Mouse (Mus musculus): ENCODE data around the gene Susd1. TPM values are rescaled to one million over a fixed set of nuclear protein-coding genes. Genes with fewer than 3 reads are reported as not detected.

The Susd1 gene
- total and polyA plus RNA-seq, 3 experiments, result 1.6 to 6.1 (median 4.1) TPM

DNA sequence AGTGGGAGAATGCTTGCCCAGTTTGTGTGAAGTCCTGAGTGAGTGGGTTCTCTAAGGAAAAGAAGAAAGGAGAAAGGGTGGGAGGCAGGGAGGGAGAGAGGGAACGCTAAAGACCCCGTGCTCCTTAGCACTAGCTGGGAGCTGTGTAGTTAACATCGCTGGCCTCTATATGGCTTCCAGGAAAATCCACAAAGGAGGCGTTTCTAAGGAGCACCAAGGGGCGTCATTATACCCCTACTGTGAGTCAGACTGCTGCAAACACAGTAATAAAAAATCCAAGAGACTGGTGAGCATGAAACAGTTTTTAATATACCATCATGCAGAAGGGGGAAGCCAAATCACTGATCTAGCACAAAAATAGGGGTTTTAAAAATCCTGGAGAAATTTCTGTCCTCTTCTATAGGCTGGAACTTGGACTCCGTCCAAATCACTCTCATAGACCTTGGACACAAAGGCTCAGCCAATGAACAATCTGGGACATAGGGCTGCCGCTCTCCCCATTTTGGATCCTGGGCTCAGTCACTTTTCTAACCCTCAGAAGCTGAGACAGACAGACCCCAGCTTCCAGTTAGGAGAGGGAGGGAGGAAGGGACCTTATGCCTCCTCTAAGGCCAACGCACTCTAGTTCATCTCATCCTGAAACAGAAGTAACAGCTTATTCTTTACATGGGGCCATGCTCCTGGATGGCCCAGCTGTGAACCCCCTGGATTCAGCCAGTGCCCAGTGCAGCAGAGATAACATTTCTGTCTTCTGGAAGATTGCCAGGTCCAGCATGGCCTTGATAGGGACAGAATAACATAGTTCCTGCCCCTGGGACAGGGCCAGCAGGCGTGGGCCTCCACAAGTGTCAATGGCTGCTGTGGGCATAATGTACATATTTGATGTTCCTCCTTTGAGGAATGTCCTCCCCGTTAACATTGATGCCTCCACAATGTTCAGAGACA lies 73.9 kb downstream of the Susd1 start:
- DNase-seq (ENCODE audit: extremely low read depth), result no peak
- Histone ChIP-seq H3K36me3 (replicated peaks in 1 of 2; ENCODE audit: control insufficient read depth in 1 of 2, insufficient read depth in 1 of 2, low read length in 1 of 2) (no peaks in the 10 kb centered on the region), H3K27me3 (replicated peaks) (no peaks in the 10 kb centered on the region), H3K9ac (ENCODE audit: insufficient read depth, low read depth) (no peak overlapping the region), H3K4me3 (replicated peaks in 1 of 3; ENCODE audit: low read depth in 2 of 3, low read length in 2 of 3, poor library complexity in 1 of 3) (no peak overlapping the region), H3K79me2 (replicated peaks; ENCODE audit: control insufficient read depth, extremely low read depth, insufficient read depth, poor library complexity, severe bottlenecking) (no peaks in the 10 kb centered on the region), H3K9me3 (replicated peaks; ENCODE audit: low read length) (no peaks in the 10 kb centered on the region), H3K4me2 (ENCODE audit: insufficient read depth, low read depth, poor library complexity, severe bottlenecking) (no peak overlapping the region), H3K27ac (ENCODE audit: insufficient read depth, low read depth) (no peak overlapping the region), H3K4me1 (ENCODE audit: control insufficient read depth in 1 of 2, insufficient read depth in 2 of 2) (peaks cover 7 to 33% of the 10 kb centered on the region in 2 experiments)
- TF ChIP-seq USF1 (IDR thresholded peaks at IDR 0.05; ENCODE audit: low read depth, low read length) (no peak), NELFE (IDR thresholded peaks at IDR 0.05; ENCODE audit: low read depth, low read length) (no peak), POLR2A (IDR thresholded peaks at IDR 0.05; ENCODE audit: low read depth, low read length) (no peak), MYC (IDR thresholded peaks at IDR 0.05; ENCODE audit: low read depth, low read length) (no peak), MAX (IDR thresholded peaks at IDR 0.05; ENCODE audit: low read length) (no peak), JUN (IDR thresholded peaks at IDR 0.05; ENCODE audit: insufficient read depth, low read depth, low read length) (no peak), IRF4 (IDR thresholded peaks at IDR 0.05; ENCODE audit: low read depth, low read length) (no peak), MXI1 (IDR thresholded peaks at IDR 0.05; ENCODE audit: low read depth, low read length) (no peak), ZNF384 (IDR thresholded peaks at IDR 0.05; ENCODE audit: low read depth, low read length) (no peak), MAZ (IDR thresholded peaks at IDR 0.05; ENCODE audit: low read depth, low read length) (no peak), EP300 (IDR thresholded peaks at IDR 0.05; ENCODE audit: low read length) (no peak), ETS1 (conservative IDR thresholded peaks at IDR 0.05; ENCODE audit: low read depth, low read length) (no peak), SMC3 (IDR thresholded peaks at IDR 0.05; ENCODE audit: low read depth, low read length) (no peak)
- in situ Hi-C loops (cut with MboI; ENCODE audit: low pct_ligation_motif_present, low pct_unique_long_range_greater_than_20kb, low sequenced_read_pairs), result loop anchor here (5.0 to 25.0 kb wide), 3 partner anchors 203 to 498 kb away; no protein-coding TSS in a partner anchor
- dilution Hi-C loops (cut with MboI; ENCODE audit: extremely low pct_ligation_motif_present, extremely low pct_unique_long_range_greater_than_20kb, low sequenced_read_pairs), result no loop called here

DNA sequence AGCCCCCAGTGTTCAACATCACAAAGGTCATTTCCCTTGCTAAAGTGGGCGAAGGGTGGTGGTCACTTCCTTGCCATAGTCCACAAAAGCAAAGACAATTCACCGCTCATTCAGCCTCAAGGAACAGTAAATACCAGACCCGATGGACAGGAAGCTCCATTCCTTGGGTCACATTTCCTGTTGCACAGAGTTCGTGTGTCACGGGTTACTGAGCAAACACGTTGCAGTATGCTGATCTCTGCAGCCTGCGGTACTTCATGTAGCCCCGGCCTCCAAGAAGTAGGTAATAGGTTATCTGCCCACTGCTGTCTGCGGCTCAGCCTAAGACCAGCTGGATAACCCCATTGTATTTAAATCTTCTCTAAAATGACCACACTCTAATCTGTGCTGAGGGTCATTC lies 75.4 kb downstream of the Susd1 start:
- H3K4me3 ChIP-seq (replicated peaks in 1 of 3; ENCODE audit: low read depth in 2 of 3, low read length in 2 of 3, poor library complexity in 1 of 3), result no peak overlapping the region
- no peak overlapping the region for H3K27ac ChIP-seq (ENCODE audit: insufficient read depth, low read depth)
- DNase-seq (ENCODE audit: extremely low read depth), result no peak

More for the DNA sequence above, 75.4 kb downstream of the Susd1 start:
- Histone ChIP-seq H3K9me3 (replicated peaks; ENCODE audit: low read length) (no peaks in the 10 kb centered on the region), H3K9ac (ENCODE audit: insufficient read depth, low read depth) (no peak overlapping the region), H3K36me3 (replicated peaks in 1 of 2; ENCODE audit: control insufficient read depth in 1 of 2, insufficient read depth in 1 of 2, low read length in 1 of 2) (no peaks in the 10 kb centered on the region), H3K4me2 (ENCODE audit: insufficient read depth, low read depth, poor library complexity, severe bottlenecking) (no peak overlapping the region), H3K79me2 (replicated peaks; ENCODE audit: control insufficient read depth, extremely low read depth, insufficient read depth, poor library complexity, severe bottlenecking) (no peaks in the 10 kb centered on the region), H3K4me1 (ENCODE audit: control insufficient read depth in 1 of 2, insufficient read depth in 2 of 2) (peaks cover 11 to 33% of the 10 kb centered on the region in 2 experiments), H3K27me3 (replicated peaks) (no peaks in the 10 kb centered on the region)
- TF ChIP-seq POLR2AphosphoS2 (IDR thresholded peaks at IDR 0.05; ENCODE audit: low read depth, low read length) (no peak), ETS1 (conservative IDR thresholded peaks at IDR 0.05; ENCODE audit: low read depth, low read length) (no peak), UBTF (IDR thresholded peaks at IDR 0.05; ENCODE audit: low read depth, low read length) (no peak), RCOR1 (conservative IDR thresholded peaks at IDR 0.05; ENCODE audit: low read depth, low read length) (no peak), TBP (conservative IDR thresholded peaks at IDR 0.05; ENCODE audit: low read depth, low read length) (no peak), MEF2A (IDR thresholded peaks at IDR 0.05; ENCODE audit: borderline replicate concordance, low read depth, low read length) (no peak), ZNF384 (IDR thresholded peaks at IDR 0.05; ENCODE audit: low read depth, low read length) (no peak), GABPA (IDR thresholded peaks at IDR 0.05; ENCODE audit: insufficient replicate concordance, low read depth, low read length) (no peak), NRF1 (IDR thresholded peaks at IDR 0.05; ENCODE audit: low read depth, low read length) (no peak), RAD21 (IDR thresholded peaks at IDR 0.05; ENCODE audit: low read depth, low read length) (no peak), MXI1 (IDR thresholded peaks at IDR 0.05; ENCODE audit: low read depth, low read length) (no peak), HCFC1 (IDR thresholded peaks at IDR 0.05; ENCODE audit: low read depth, low read length) (no peak), MAFK (IDR thresholded peaks at IDR 0.05; ENCODE audit: insufficient replicate concordance, low read length) (no peak), ELF1 (IDR thresholded peaks at IDR 0.05; ENCODE audit: low read depth, low read length) (no peak), NELFE (IDR thresholded peaks at IDR 0.05; ENCODE audit: low read depth, low read length) (no peak), ZC3H11A (IDR thresholded peaks at IDR 0.05; ENCODE audit: low read depth, low read length) (no peak), MAX (IDR thresholded peaks at IDR 0.05; ENCODE audit: low read length) (no peak), POLR2A (IDR thresholded peaks at IDR 0.05; ENCODE audit: low read depth, low read length) (no peak), MYC (IDR thresholded peaks at IDR 0.05; ENCODE audit: low read depth, low read length) (no peak)
- in situ Hi-C loops (cut with MboI; ENCODE audit: low pct_ligation_motif_present, low pct_unique_long_range_greater_than_20kb, low sequenced_read_pairs), result loop anchor here (25.0 kb wide), 2 partner anchors 399 to 499 kb away; no protein-coding TSS in a partner anchor
- dilution Hi-C loops (cut with MboI; ENCODE audit: extremely low pct_ligation_motif_present, extremely low pct_unique_long_range_greater_than_20kb, low sequenced_read_pairs), result no loop called here
